Mouse (Mus musculus) megakaryocyte, adult 5-6 weeks (primary cell): ENCODE measurements around the gene Ube2q2. TPM values are rescaled to one million over a fixed set of nuclear protein-coding genes. Genes with fewer than 3 reads are reported as not detected.
A peak's percentile ranks its signal among the peaks of the same experiment; 100 is the strongest.
"Not testable (repeated sequence)": the region's sequence is repeated elsewhere in the genome, so short reads cannot be mapped to it uniquely, and the experiment has no call there.

Experiments used
- ATAC-seq: 2 replicates; pipeline ENCODE4 v1.8.0; 2016; ENCODE audit warnings: mild to moderate bottlenecking, inconsistent platforms; ENCODE audit not compliant: poor library complexity, severe bottlenecking
- total RNA-seq, 2 experiments: library from RNA; stranded (forward) in 1 of 2; stranded (reverse) in 1 of 2; fragments of 153-499, 151-499 nt in 1 of 2; fragments of 221-1000, 200-1000 nt in 1 of 2; gene quantifications; 2 replicates each; pipeline versions ENCODE4 v1.2.3 to v1.2.4; 2015 to 2017

Ube2q2 gene
- total RNA-seq, 2 experiments from 2014 or later: 31.9 to 35.5 TPM

GRCm38 (mm10) chr9:55236235-55237165 is 87.8 kb downstream of the Ube2q2 start:
- no peak for ATAC-seq

DNA sequence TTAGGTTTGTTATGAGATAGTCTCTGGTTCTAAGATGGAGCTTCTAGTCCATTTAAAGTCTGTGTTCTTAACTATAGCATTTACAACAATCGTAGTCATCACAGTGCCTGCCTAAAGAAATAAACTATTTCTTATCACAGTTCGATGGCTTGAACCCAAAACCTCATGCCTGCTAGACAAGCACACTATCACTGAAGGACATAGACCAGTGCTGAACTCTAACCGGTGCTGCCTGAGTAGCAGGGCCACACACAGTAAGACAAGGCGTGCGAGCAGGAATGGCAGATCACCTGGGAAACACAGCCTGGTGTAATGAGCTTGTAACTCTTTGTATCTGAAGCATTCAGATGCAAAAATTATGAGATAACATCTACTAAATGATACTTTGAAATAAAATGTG is 92.2 kb downstream of the Ube2q2 start:
- ATAC-seq: no peak

- peak; percentile 94 for ATAC-seq
These were observed 93.4 kb downstream of the Ube2q2 start for GRCm38 (mm10) chr9:55241863-55242685.

- ATAC-seq: no peak
These were observed 94.6 kb downstream of the Ube2q2 start for GRCm38 (mm10) chr9:55243280-55243679.

DNA sequence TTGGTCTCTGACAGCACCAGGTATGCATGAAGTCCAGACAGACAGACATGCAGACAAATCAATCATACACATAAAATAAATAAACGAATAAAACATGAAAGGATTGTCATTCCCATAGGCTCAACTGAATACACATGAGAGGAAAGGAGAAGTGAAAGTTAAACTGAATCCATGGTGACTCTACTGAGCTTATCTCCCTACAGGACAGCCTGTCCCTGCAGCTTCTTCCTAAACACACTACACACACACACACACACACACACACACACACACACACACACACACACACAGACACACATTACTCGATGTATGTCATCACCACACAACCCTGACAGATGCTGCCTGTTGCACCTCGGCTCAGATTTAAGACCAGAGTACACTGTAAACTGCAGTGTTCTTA is 95.4 kb downstream of the Ube2q2 start:
- peak; percentile 58 for ATAC-seq

DNA sequence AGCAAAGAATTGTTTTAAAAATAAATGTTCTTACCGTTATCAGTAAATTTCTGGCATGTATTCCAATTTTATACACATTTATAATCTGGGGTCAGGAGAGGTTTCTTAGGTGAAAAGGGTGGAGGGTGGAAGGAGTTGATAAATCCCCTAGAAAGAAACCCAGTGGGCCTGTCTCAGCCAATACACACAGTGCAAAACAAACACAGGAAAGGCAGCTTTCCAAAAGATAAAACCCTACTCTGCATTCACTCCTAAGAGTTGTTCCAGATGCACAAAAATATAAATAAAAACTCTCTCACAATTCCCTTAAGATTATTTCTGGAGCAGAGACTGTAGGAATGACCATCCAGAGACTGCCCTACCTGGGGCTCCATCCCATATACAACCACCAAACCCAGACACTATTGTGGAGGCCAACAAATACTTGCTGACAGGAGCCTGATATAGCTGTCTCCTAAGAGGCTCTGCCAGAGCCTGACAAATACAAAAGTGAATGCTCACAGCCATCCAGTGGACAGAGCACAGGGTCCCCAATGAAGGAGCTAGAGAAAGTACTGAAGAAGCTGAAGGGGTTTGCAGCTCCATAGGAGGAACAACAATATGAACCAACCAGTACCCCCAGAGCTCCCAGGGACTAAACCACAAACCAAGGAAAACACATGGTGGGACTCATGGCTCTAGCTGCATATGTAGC is 96.5 kb downstream of the Ube2q2 start:
- ATAC-seq: not testable (repeated sequence)

GRCm38 (mm10) chr9:55246440-55246839 is 97.8 kb downstream of the Ube2q2 start:
- ATAC-seq: no peak

DNA sequence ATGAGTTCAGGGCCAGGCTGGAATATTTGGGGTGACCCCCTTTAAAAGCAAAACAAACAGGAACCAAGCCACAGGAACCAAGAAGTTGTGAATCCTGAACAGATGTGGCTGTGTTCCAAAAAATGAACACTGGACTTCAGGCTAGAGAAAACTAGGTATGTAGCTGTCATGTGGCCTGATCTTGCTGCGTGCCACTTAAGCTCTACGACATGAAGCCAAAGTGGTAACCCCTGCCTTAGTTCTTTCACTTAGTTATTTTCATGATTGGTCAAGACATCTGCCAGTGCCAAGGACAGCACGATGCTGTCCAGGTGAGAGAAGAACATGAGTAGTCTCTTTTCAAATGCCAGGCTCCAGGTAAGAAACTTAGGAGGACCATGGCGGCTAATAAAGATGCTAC is 98.3 kb downstream of the Ube2q2 start:
- ATAC-seq: no peak

DNA sequence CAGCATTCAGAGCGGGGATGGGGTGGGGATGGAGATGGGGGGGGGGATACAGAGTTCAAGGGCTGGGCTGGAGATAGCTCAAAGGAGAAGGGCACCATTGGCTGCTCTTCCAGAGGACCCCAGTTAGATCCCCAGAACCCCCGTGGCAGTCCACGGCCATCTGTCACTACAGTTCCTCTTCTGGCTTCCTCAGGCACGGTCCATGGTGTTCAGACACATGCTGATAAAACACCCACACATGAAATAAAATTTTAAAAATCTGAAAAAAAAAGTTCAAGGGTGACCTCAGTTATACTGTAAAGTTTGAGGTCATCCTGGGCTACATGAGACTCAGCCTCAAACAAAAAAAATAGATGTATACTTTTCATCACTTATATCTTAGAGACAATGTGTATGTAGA is 99.8 kb downstream of the Ube2q2 start:
- no peak for ATAC-seq

- ATAC-seq: no peak
These were observed 102.1 kb downstream of the Ube2q2 start for GRCm38 (mm10) chr9:55250595-55251247.

GRCm38 (mm10) chr9:55252097-55252496 is 103.4 kb downstream of the Ube2q2 start:
- peak; percentile 43; the same call in 1 of the 2 replicates for ATAC-seq

- no peak for ATAC-seq
These were observed 105.2 kb downstream of the Ube2q2 start for GRCm38 (mm10) chr9:55253849-55254248.

- no peak for ATAC-seq
These were observed 106.4 kb downstream of the Ube2q2 start for GRCm38 (mm10) chr9:55255056-55255455.

DNA sequence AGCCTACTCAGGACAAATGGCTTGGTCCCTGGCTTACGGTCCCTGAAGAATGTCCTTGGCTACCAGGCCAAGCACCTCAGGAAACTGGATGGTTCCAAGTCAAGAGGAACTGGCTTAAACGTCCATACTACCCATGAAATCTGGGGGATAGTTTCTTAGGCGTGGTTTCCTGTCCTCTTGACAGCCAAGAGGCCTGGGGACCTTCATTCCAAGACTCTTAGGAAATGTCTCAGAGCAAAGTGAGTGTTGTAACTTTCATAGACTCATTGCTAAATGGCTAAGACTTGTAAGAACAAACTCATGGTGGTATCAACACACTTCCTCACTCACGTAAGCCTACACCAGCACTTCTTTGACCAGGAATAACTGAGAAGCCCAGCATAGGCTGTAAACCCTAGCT is 107.0 kb downstream of the Ube2q2 start:
- peak; percentile 90 for ATAC-seq

DNA sequence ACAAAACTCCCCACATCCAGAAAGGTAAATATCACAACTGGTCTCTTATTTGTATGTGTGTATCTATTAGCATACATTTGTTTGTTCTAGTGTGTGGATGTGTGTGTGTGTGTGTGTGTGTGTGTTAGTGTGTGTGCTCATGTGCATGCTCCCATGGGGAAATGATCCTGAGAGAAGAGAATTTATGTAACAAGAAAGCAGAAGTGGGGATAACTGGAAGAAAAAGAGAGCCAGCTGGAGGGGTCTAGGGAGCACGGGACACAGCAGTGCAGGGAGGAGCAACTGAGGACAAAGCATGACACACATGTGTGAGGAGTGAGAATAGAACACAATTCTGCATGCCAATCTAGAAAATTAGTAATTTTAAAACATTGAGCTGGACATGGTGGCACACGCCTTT is 108.5 kb downstream of the Ube2q2 start:
- ATAC-seq: peak; percentile 54

Other genes starting within 250 kb of the Ube2q2 start
- 0.07 and 0.09 TPM in 2 replicates for gene Hykk, start 231.6 kb upstream of the Ube2q2 start, total RNA-seq (2015)
- 0.12 and 0.22 TPM in 2 replicates for gene Hykk, start 231.6 kb upstream of the Ube2q2 start, total RNA-seq (2017)
- gene Psma4, start 198.1 kb upstream of the Ube2q2 start, total RNA-seq (2015): 291 and 300 TPM in 2 replicates
- gene Psma4, start 198.1 kb upstream of the Ube2q2 start, total RNA-seq (2017): 323 and 387 TPM in 2 replicates
- gene AY074887, start 197.9 kb upstream of the Ube2q2 start, total RNA-seq (2015): not detected in 2 replicates
- gene AY074887, start 197.9 kb upstream of the Ube2q2 start, total RNA-seq (2017): 0.65 TPM in 1 of 2 replicates, not detected in the other
- gene Chrna5, start 168.0 kb upstream of the Ube2q2 start, total RNA-seq (2015): not detected in 2 replicates
- not detected in 2 replicates for gene Chrna5, start 168.0 kb upstream of the Ube2q2 start, total RNA-seq (2017)
- not detected in 2 replicates for gene Chrna3, start 122.3 kb upstream of the Ube2q2 start, total RNA-seq (2015)
- gene Chrna3, start 122.3 kb upstream of the Ube2q2 start, total RNA-seq (2017): not detected in 2 replicates
- gene Chrnb4, start 100.1 kb upstream of the Ube2q2 start, total RNA-seq (2015): not detected in 2 replicates
- 0.04 TPM in 1 of 2 replicates, not detected in the other for gene Chrnb4, start 100.1 kb upstream of the Ube2q2 start, total RNA-seq (2017)
- 42.4 and 44.7 TPM in 2 replicates for gene Fbxo22, start 60.1 kb downstream of the Ube2q2 start, total RNA-seq (2015)
- gene Fbxo22, start 60.1 kb downstream of the Ube2q2 start, total RNA-seq (2017): 41.0 and 49.4 TPM in 2 replicates
- gene Nrg4, start 178.0 kb downstream of the Ube2q2 start, total RNA-seq (2015): 2.9 and 6.5 TPM in 2 replicates
- 2.1 TPM in 2 replicates for gene Nrg4, start 178.0 kb downstream of the Ube2q2 start, total RNA-seq (2017)
- gene Tmem266, start 178.1 kb downstream of the Ube2q2 start, total RNA-seq (2015): not detected in 2 replicates
- gene Tmem266, start 178.1 kb downstream of the Ube2q2 start, total RNA-seq (2017): not detected in 2 replicates